Mouse (Mus musculus) neural tube, embryonic 13.5 days (tissue): Measurements from ENCODE around the gene Sp140. TPM values are rescaled to one million over a fixed set of nuclear protein-coding genes. Genes with fewer than 3 reads are reported as not detected.
"Not testable (repeated sequence)": the region's sequence is repeated elsewhere in the genome, so short reads cannot be mapped to it uniquely, and the experiment has no call there.

Source experiments
- ATAC-seq: fragments of 200-750 bp; cut with Nextera tagmentation; 2 replicates; pipeline ENCODE4 v1.8.0; 2017; ENCODE audit warnings: low read depth, mild to moderate bottlenecking, moderate TSS enrichment, moderate library complexity
- H3K27ac ChIP-seq: fragments of 300-500 bp; sonication (generic); replicated peaks from 2 replicates; pipeline ENCODE4 v1.5.1; 2015; ENCODE audit warnings: moderate library complexity, mild to moderate bottlenecking, inconsistent platforms
- H3K27me3 ChIP-seq: fragments of 300-500 bp; sonication (generic); 2 replicates; pipeline ENCODE4 v1.6.1; 2015; ENCODE audit warnings: mild to moderate bottlenecking, inconsistent platforms
- H3K36me3 ChIP-seq: fragments of 300-500 bp; sonication (generic); 2 replicates; pipeline ENCODE4 v1.6.1; 2015; ENCODE audit warnings: mild to moderate bottlenecking, inconsistent platforms
- H3K4me1 ChIP-seq: fragments of 300-500 bp; sonication (generic); replicated peaks from 2 replicates; pipeline ENCODE4 v1.6.1; 2015; ENCODE audit warnings: inconsistent platforms
- H3K4me2 ChIP-seq: fragments of 300-500 bp; sonication (generic); 2 replicates; pipeline ENCODE4 v1.6.1; 2015; ENCODE audit warnings: inconsistent platforms, mild to moderate bottlenecking, moderate library complexity
- H3K4me3 ChIP-seq: fragments of 300-500 bp; sonication (generic); 2 replicates; pipeline ENCODE4 v1.5.1; 2015; ENCODE audit warnings: mild to moderate bottlenecking, inconsistent platforms
- H3K9ac ChIP-seq: fragments of 300-500 bp; sonication (generic); 2 replicates; pipeline ENCODE4 v1.6.1; 2015; ENCODE audit warnings: moderate library complexity, mild to moderate bottlenecking, inconsistent platforms
- H3K9me3 ChIP-seq: fragments of 300-500 bp; sonication (generic); 2 replicates; pipeline ENCODE4 v1.6.1; 2016; ENCODE audit warnings: inconsistent platforms
- WGBS: fragments of 180-500 bp; shearing (Covaris S2); methylation state at CpG from one replicate; pipeline ENCODE4 v1.1.7; 2015; 5-methylcytosine and 5-hydroxymethylcytosine counted together
- polyA plus RNA-seq: library from polyadenylated mRNA; unstranded; fragments of >200 nt; fragmentation: Nextera tagmentation; extraction: Ambion mirVana; gene quantifications from 2 replicates; pipeline ENCODE4 v1.2.1, GENCODE M21; 2015

Sp140 gene
- 0.43 and 0.47 TPM in 2 replicates for polyA plus RNA-seq

DNA sequence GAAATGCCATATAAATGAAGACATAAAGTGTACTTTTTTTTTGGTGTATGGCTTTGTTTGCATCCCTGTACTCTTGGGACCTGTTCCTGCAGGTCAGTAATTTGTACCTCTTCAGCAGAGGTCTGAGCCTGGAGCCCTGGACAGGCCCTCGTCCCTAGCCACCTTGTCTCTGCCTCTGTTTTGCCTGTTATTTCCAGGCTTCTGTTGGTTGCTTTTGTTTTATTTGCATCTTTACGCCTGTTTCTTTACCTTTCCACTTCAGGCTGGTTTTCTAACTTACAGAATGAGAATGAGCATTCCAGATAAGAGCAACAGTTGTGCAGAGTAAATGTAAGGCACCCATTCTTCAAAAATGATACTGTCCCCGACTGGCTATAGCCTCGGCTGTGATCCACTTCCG, at the start of gene Sp140:
TSS of gene Sp140 (plus strand) at position 301 of the 400 bp plus-strand sequence.
- not testable (repeated sequence) for H3K27me3 ChIP-seq, H3K36me3 ChIP-seq, H3K9ac ChIP-seq, H3K4me1 ChIP-seq, H3K4me2 ChIP-seq, H3K27ac ChIP-seq, H3K9me3 ChIP-seq, ATAC-seq, H3K4me3 ChIP-seq
- WGBS = 25% methylated on average over 1 of the region's 5 CpGs

DNA sequence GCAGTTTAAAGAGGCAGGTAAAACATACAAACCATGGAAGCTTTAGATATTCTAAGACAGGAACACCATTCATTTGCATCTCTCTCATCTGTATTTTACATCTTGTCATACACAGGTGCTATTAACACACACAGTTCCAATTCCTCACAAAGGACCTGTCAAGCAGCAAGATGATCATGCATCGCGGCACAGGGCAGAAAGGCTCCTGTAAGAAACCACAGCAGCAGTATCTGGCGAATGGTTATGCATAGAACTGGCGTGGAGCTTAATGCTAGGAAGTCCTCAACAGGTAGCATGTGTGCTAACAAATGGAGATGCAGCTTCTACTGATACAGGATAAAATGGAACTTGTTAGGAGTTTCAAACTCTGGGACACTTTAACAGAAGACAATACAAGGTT, 44.9 kb upstream of the Sp140 start:
- H3K27me3 ChIP-seq, H3K4me1 ChIP-seq, H3K9me3 ChIP-seq, ATAC-seq, H3K27ac ChIP-seq, H3K4me2 ChIP-seq, H3K36me3 ChIP-seq, H3K4me3 ChIP-seq, H3K9ac ChIP-seq: not testable (repeated sequence)
- WGBS = 87% methylated on average over 4 of the region's 4 CpGs

DNA sequence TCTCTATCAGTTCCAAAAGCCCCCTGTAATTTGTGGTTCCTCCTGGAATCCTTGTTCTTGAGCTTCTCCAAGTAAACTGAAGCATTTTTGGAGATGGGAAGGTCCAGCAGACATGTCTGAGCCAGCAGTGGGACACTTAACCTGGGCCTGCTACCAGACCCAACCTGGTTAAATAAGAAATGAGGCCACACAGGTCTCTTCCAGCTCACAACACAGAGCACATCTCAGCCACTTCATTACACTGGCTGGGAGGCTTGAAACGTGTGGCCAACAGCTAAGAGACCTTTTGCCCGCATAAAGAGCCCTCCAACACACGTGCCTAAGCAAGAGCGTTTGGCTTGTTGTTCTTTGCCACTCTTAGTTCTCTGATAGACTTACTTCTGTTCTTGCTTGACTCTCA, 26.6 kb upstream of the Sp140 start:
- H3K4me2 ChIP-seq, H3K36me3 ChIP-seq, H3K4me3 ChIP-seq, H3K27me3 ChIP-seq, H3K27ac ChIP-seq, H3K9ac ChIP-seq, H3K9me3 ChIP-seq, ATAC-seq, H3K4me1 ChIP-seq: not testable (repeated sequence)
- WGBS = 80% methylated on average over 4 of the region's 4 CpGs

DNA sequence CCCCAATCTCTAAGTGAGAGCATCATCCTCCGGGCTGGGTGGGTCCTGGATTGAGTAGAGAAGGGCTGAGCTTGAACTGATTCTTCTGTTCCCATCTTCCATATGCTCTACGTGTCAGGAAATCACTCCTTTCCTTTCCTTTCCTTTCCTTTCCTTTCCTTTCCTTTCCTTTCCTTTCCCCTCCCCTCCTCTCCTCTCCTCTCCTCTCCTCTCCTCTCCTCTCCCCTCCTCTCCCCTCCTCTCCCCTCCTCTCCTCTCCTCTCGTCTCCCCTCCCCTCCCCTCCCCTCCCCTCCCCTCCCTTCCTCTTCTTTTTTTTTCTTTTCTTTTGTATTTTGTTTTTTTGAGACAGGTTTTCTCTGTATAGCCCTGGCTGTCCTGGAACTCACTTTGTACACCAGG, 24.8 kb upstream of the Sp140 start, which contains the start of gene G530012D18Rik:
TSS of gene G530012D18Rik (plus strand) at position 301 of the 400 bp plus-strand sequence.
- not testable (repeated sequence) for H3K4me3 ChIP-seq, H3K4me1 ChIP-seq, H3K27me3 ChIP-seq, H3K4me2 ChIP-seq, H3K9ac ChIP-seq, H3K36me3 ChIP-seq, H3K9me3 ChIP-seq, H3K27ac ChIP-seq, ATAC-seq
- 82% methylated on average over 2 of the region's 3 CpGs for WGBS

DNA sequence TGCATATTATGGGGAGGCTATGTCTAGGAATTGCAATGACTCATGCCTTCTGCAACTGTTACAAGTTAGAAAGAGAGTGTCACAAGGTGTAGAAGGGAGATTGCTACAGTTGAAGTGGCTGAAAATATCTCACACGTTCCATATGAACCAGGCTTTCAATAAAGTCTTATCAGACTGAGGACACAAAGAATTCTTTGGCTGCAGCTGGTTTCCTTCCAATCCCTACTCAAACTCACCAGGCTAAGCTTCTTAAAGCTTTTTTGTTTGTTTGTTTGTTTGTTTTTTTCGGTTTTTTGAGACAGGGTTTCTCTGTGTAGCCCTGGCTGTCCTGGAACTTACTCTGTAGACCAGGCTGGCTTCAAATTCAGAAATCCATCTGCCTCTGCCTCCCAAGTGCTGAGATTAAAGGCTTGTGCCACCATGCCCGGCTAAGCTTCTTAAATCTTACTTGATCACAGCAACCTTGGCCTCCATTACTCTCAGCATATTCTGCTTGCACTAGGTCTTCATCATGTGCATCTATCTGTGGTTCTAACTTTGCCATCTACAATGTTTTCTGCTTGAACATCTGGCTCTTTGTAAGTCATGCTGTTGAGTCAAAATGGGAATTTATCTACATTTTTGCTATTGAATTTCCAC, 21.7 kb upstream of the Sp140 start:
- not testable (repeated sequence) for H3K9me3 ChIP-seq, H3K36me3 ChIP-seq, H3K27me3 ChIP-seq, H3K9ac ChIP-seq, H3K27ac ChIP-seq, H3K4me1 ChIP-seq, H3K4me3 ChIP-seq, H3K4me2 ChIP-seq, ATAC-seq
- 66% methylated on average over 3 of the region's 3 CpGs for WGBS

DNA sequence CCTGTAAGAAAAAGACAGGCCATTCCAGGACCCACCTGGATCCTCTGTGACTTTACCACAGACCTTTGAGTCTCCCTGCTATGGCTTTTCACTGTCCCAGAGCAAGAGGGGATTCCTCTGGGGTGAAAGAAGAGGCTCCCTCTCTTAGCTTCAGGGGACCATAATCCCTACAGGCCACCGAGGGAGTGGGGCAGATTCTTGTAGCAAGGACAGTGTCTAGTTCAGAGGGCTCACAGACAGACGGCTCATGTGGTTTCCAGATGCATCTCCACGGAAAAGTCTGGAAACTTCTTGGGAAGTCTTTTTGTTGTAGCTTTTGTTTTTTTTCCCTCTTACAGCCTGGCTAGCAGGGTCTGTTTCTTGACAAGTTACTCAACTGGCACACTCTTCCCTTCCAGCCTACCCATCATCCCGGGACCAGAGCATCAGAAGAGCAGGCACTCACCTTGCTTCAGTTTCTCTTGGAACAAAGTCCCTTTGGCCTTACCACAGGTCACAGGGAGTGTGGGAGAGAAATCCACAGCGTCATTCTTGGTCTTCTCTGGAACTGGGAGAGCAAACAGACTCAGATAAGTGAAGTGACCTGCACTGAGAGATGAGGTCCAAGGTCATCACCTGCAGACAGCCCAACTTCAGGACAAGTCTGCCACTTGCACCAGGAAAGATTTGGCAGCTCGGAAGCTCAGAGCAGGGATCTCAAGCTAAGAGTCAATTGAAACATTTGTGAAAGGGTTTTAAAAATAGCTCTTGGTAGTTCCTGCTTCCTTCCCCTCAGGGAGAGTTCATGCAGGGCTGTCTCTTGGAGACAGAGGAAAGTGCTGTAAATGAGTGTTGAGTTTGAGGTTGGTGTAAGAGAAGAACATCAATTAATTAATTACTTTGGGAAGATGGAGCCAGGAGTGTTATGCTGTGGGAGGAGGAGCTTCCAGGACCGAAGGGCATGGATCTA, 20.7 kb upstream of the Sp140 start:
- not testable (repeated sequence) for H3K4me3 ChIP-seq, H3K27me3 ChIP-seq, H3K36me3 ChIP-seq, H3K9me3 ChIP-seq, H3K4me1 ChIP-seq, ATAC-seq, H3K4me2 ChIP-seq, H3K9ac ChIP-seq, H3K27ac ChIP-seq
- 70% methylated on average over 6 of the region's 7 CpGs for WGBS

DNA sequence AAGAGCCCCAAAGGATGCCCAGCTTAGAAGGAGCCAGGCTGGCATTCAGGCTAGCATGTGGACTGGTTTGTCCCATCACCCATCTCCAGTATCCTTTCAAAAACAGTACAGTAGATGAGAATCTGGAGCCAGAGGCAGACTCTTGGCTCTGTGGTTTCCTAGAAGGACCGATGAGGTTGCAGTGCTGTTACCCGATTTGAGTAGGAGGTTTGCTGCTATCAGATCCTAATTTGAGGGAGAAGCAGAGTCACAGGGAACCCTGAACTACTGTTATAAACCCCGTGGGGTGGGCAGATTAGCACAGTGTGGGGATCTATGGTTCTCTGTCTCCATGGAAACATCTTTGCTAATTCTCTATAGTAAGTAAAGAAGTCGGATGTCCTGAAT, 20.0 kb upstream of the Sp140 start:
- not testable (repeated sequence) for H3K36me3 ChIP-seq, ATAC-seq, H3K9ac ChIP-seq, H3K4me1 ChIP-seq, H3K4me3 ChIP-seq, H3K4me2 ChIP-seq, H3K9me3 ChIP-seq, H3K27ac ChIP-seq, H3K27me3 ChIP-seq
- WGBS = 82% methylated on average over 3 of the region's 4 CpGs

DNA sequence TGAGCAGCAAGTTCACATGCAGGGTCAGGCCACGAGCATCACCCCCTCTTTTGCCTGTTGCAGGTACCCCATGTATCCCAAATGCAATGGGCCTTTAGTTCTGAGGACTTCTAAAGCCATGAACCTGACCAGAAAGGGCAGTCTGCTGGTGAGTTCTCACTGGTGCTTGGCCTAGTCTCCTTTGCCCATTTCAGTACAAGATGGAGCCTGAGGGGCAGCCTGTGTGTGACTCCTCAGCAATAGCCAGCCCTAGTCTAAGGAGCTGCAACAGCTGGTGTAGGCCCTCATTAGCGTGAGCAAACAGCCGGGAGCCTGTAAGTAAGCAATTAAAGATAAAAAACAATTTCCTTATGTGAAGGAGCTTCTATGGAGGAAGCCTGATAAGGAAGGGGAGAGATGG, 19.6 kb upstream of the Sp140 start:
- H3K9me3 ChIP-seq, H3K9ac ChIP-seq, H3K27me3 ChIP-seq, H3K36me3 ChIP-seq, H3K27ac ChIP-seq, H3K4me3 ChIP-seq, ATAC-seq, H3K4me1 ChIP-seq, H3K4me2 ChIP-seq: not testable (repeated sequence)
- WGBS = 78% methylated on average over 3 of the region's 3 CpGs

DNA sequence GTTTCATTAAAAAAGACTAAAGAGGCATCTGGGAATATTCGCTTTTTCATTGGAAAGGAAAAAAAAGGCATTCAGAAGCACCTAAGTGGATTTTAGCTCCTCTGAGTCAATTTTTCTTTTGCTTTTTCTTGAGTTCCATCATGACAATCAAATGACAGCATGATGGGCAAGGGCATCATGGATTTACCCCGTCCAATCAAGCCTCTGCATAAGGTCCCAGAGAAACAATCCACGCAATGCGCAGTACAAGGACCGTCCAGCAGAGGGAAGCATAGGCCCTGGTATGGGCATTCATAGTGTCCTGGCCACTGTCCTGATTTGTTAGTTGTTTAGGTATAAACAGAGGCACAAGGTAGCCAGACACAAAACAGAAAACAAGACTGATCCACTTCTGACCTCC, 18.7 kb upstream of the Sp140 start:
- not testable (repeated sequence) for H3K27ac ChIP-seq, H3K4me3 ChIP-seq, H3K36me3 ChIP-seq, H3K9ac ChIP-seq, H3K9me3 ChIP-seq, ATAC-seq, H3K4me2 ChIP-seq, H3K4me1 ChIP-seq, H3K27me3 ChIP-seq
- WGBS = 38% methylated on average over 5 of the region's 5 CpGs

DNA sequence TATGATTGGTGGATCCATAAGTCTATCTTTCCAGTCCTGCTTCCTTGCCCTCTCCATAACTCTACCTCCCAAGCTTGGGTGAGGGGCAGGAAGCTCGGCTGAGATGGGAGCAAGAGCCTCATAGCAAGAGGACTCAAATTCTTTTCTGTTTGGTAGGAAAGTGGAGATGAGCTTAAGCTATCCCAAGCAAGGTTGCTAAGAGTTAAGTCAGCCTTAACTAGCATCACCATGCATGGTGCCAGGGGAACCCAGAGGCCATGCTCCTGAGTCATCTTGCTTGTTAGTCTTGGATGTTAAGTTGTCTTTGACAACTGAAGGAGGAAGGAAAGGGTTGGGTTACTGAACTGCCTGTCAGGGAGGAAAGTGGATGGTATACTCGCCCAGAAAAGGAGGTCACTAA, 11.5 kb upstream of the Sp140 start:
- H3K27ac ChIP-seq, H3K4me1 ChIP-seq, H3K4me3 ChIP-seq, H3K9me3 ChIP-seq, H3K36me3 ChIP-seq, H3K9ac ChIP-seq, H3K27me3 ChIP-seq, H3K4me2 ChIP-seq, ATAC-seq: not testable (repeated sequence)
- 87% methylated on average over 1 of the region's 2 CpGs for WGBS

DNA sequence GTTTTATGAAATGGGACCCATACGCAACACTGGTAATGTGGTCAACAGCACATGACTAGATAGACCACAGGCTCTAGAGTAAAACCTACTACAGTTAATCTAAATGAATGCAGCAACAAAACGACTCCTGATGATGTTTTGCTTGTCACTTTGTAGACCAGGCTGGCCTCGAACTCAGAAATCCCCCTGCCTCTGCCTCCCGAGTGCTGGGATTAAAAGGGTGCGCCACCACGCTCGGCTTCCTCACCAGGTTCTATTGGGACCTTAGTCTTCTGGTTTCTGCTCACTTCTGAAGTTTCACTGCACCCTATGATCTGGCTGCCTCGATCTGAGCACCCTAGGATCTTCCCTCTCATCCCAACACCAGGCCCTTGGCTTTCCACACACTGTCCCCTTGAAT, 7.7 kb upstream of the Sp140 start:
- not testable (repeated sequence) for H3K4me2 ChIP-seq, H3K9ac ChIP-seq, H3K9me3 ChIP-seq, H3K4me1 ChIP-seq, H3K27me3 ChIP-seq, H3K36me3 ChIP-seq, ATAC-seq, H3K4me3 ChIP-seq, H3K27ac ChIP-seq
- WGBS = 85% methylated on average over 8 of the region's 8 CpGs

DNA sequence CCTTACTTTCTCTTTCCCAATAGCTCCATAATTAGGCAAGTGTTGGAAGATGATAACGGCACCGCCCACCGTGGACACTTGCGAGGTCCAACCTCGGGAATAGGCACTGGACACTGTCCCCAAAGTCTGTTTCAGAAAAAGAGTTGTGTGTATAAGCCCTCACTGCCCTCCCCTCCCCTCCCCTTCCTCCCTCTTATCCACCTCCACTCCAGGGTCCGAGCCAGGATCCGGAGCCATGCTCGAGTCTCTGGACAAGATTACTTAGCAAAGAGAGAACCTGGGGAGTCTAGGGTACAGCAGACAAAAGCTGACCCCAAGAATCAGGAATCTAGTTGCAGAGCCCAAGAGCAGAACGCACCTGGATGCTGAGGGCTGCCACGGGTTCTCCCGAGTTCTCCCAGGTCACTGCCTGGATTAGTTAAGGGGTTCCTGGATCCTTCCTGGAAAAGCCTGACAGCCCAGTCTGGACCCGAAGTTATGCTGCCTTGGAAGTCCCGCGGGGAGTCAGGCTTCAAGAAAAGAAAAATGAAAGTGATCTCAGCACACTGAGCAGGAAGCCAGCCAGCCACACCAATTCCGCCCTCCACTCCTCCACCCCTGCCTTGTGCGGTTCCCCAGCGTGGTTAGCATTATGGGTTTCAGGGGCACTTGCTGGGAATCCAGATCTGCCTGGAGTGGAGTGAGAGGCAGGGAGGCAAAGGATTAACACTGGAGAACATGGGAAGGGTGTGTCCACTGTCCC, 1.7 kb upstream of the Sp140 start, which contains the start of gene Sp110:
TSS of gene Sp110 (minus strand) at position 547 of the 742 bp plus-strand sequence.
- not testable (repeated sequence) for H3K27ac ChIP-seq, H3K4me3 ChIP-seq, H3K4me2 ChIP-seq, H3K36me3 ChIP-seq, H3K9me3 ChIP-seq, H3K9ac ChIP-seq, H3K4me1 ChIP-seq, H3K27me3 ChIP-seq, ATAC-seq
- 76% methylated on average over 15 of the region's 17 CpGs for WGBS
